In genomic region chrX:51035678-51036209, GRCm38 (mm10) we compare ENCODE assay signal across 11 mouse cellular contexts. TPM values are rescaled to one million over a fixed set of nuclear protein-coding genes. Genes with fewer than 3 reads are reported as not detected.
DNase-seq lines count a peak whose midpoint lies in the region; ATAC-seq and TF ChIP-seq lines count a peak whose summit lies in the region.
"Had no signal": no experiment of that assay in that cellular context is flagged by ENCODE, and none has a peak within 500 bp of the region (broad histone marks: within the 10 kb centered on the region; RNA-seq: fewer than 3 reads in every experiment).

No protein-coding gene starts in this region.

- H3K79me2 ChIP-seq in myocyte (ENCODE audit: control insufficient read depth, insufficient read depth) = no peaks in the 10 kb centered on the region

- intact Hi-C loops in left cerebral cortex, postnatal 25 days (cut with DNase I) = no loop called here
- intact Hi-C loops in heart, postnatal 10 days (cut with DNase I) = no loop called here

- 25% methylated on average over 7 of the region's 7 CpGs for WGBS in kidney, postnatal 0 days

- no peaks in the 10 kb centered on the region for H3K36me3 ChIP-seq in kidney, postnatal 0 days (ENCODE audit: insufficient read depth, low read length)
- no peaks in the 10 kb centered on the region for H3K36me3 ChIP-seq in myocyte (ENCODE audit: control insufficient read depth, insufficient read depth)
- H3K36me3 ChIP-seq: intestine, embryonic 15.5 days; liver, embryonic 13.5 days had no signal

- no peak overlapping the region for H3K4me3 ChIP-seq in kidney, postnatal 0 days (replicated peaks; ENCODE audit: low read depth, low read length)
- no peak overlapping the region for H3K4me3 ChIP-seq in embryonic fibroblast, embryonic 13.5 days (ENCODE audit: insufficient read depth, low read length)
- no peak overlapping the region for H3K4me3 ChIP-seq in myocyte
- H3K4me3 ChIP-seq: intestine, embryonic 15.5 days; liver, embryonic 13.5 days had no signal

- no peak overlapping the region for H3K9ac ChIP-seq in kidney, postnatal 0 days (ENCODE audit: low read depth, low read length)
- H3K9ac ChIP-seq: intestine, embryonic 15.5 days; liver, embryonic 13.5 days had no signal

- no peak for TF ChIP-seq POLR2A in embryonic fibroblast, embryonic 13.5 days (IDR thresholded peaks at IDR 0.05; ENCODE audit: low read depth, low read length)
- TF ChIP-seq POLR2A in myocyte (IDR thresholded peaks at IDR 0.05; ENCODE audit: insufficient read length, low read depth) = no peak

- H3ac ChIP-seq in myocyte (ENCODE audit: control insufficient read depth, insufficient read length) = no peak overlapping the region

- H3K27me3 ChIP-seq in kidney, postnatal 0 days (ENCODE audit: insufficient read depth, low read length) = no peaks in the 10 kb centered on the region
- H3K27me3 ChIP-seq in myocyte (ENCODE audit: control insufficient read depth, insufficient read depth, insufficient read length) = no peaks in the 10 kb centered on the region
- H3K27me3 ChIP-seq: intestine, embryonic 15.5 days; liver, embryonic 13.5 days had no signal

- ATAC-seq in kidney, postnatal 0 days (replicated peaks; ENCODE audit: low FRiP score, low read depth) = no peak
- ATAC-seq: intestine, embryonic 15.5 days had no signal

- TF ChIP-seq CTCF in kidney, postnatal 0 days (IDR thresholded peaks at IDR 0.05; ENCODE audit: low read depth) = no peak
- TF ChIP-seq CTCF in embryonic fibroblast, embryonic 13.5 days (IDR thresholded peaks at IDR 0.05; ENCODE audit: borderline replicate concordance, insufficient read depth, low read length) = no peak

- H3K4me2 ChIP-seq in kidney, postnatal 0 days (ENCODE audit: low read length) = no peak overlapping the region
- H3K4me2 ChIP-seq in myocyte (ENCODE audit: low read depth) = peak overlapping the region; percentile 48
- H3K4me2 ChIP-seq: intestine, embryonic 15.5 days; liver, embryonic 13.5 days had no signal

- H3K9me3 ChIP-seq in kidney, postnatal 0 days (replicated peaks; ENCODE audit: low read length) = no peaks in the 10 kb centered on the region
- H3K9me3 ChIP-seq: intestine, embryonic 15.5 days; liver, embryonic 13.5 days had no signal

- no peaks in the 10 kb centered on the region for H3K4me1 ChIP-seq in kidney, postnatal 0 days (replicated peaks; ENCODE audit: insufficient read depth, low read length)
- no peaks in the 10 kb centered on the region for H3K4me1 ChIP-seq in embryonic fibroblast, embryonic 13.5 days (ENCODE audit: control insufficient read depth, insufficient read depth, low read length)
- H3K4me1 ChIP-seq: intestine, embryonic 15.5 days; liver, embryonic 13.5 days had no signal

- no peak overlapping the region for H3K27ac ChIP-seq in kidney, postnatal 0 days
- H3K27ac ChIP-seq in embryonic fibroblast, embryonic 13.5 days (ENCODE audit: insufficient read depth, low read length) = peak overlapping the region; percentile 52
- H3K27ac ChIP-seq: intestine, embryonic 15.5 days; liver, embryonic 13.5 days had no signal

- peak; percentile 54 for DNase-seq in kidney, postnatal 0 days (ENCODE audit: low spot score)
- DNase-seq in kidney, postnatal 25 days = no peak
- DNase-seq in embryo, embryonic 10 days (ENCODE audit: low spot score) = peak; percentile 47
- no peak for DNase-seq in thymus, postnatal 0 days (ENCODE audit: low spot score)
- no peak for DNase-seq in left cerebral cortex, postnatal 25 days (ENCODE audit: low spot score in 2 of 2)
- DNase-seq in heart, postnatal 10 days = no peak
- DNase-seq: cerebellum, postnatal 36 days; liver, embryonic 13.5 days had no signal

TF ChIP-seq in myocyte, 11 proteins besides CTCF, POLR2A, EP300 and RAD21:
- no peak for TF ChIP-seq MAX (IDR thresholded peaks at IDR 0.05; ENCODE audit: low read depth)
- TF ChIP-seq POLR2AphosphoS2 (IDR thresholded peaks at IDR 0.05; ENCODE audit: insufficient read length, low read depth) = no peak
- no peak for TF ChIP-seq TCF3 (IDR thresholded peaks at IDR 0.05; ENCODE audit: insufficient read length, low read depth)
- TF ChIP-seq MYOG (IDR thresholded peaks at IDR 0.05; ENCODE audit: control insufficient read depth in 1 of 3, insufficient read depth in 1 of 3, insufficient read length in 2 of 3, low read depth in 2 of 3) = no peak
- no peak for TF ChIP-seq REST (IDR thresholded peaks at IDR 0.05; ENCODE audit: insufficient read depth, insufficient read length)
- TF ChIP-seq USF1 (IDR thresholded peaks at IDR 0.05; ENCODE audit: low read depth) = no peak
- no peak for TF ChIP-seq SRF (IDR thresholded peaks at IDR 0.05; ENCODE audit: control insufficient read depth, insufficient read length, low read depth)
- TF ChIP-seq E2F4 (IDR thresholded peaks at IDR 0.05; ENCODE audit: insufficient read depth) = no peak
- TF ChIP-seq TCF12 (IDR thresholded peaks at IDR 0.05; ENCODE audit: insufficient read depth, poor library complexity, severe bottlenecking) = no peak
- no peak for TF ChIP-seq CEBPB (IDR thresholded peaks at IDR 0.05; ENCODE audit: insufficient read depth, poor library complexity, severe bottlenecking)
- no peak for TF ChIP-seq MYOD1 (IDR thresholded peaks at IDR 0.05; ENCODE audit: control insufficient read depth in 1 of 3, insufficient read length in 2 of 3, low read depth in 2 of 3)
TF ChIP-seq in myocyte: peak in this region for 0.

RNA-seq across cellular contexts. Expression of gene Rap2c, which starts 17.9 kb away (rescaled TPM):
- polyA plus RNA-seq in kidney, postnatal 0 days (2015; fragmentation: Nextera tagmentation; extraction: Ambion mirVana) = 13.0 and 13.3 TPM in 2 replicates
- polyA plus RNA-seq in embryonic fibroblast, embryonic 13.5 days (2011; ENCODE audit: insufficient read length, low read depth, missing spikeins) = 46.9 and 50.2 TPM in 2 replicates
- 8.3 TPM for polyA plus RNA-seq in myocyte (2012; fragmentation: generic; extraction: Trizol)
- 38.3 and 40.4 TPM in 2 replicates for polyA plus RNA-seq in thymus, postnatal 0 days (2015; fragmentation: Nextera tagmentation; extraction: Ambion mirVana)
- total RNA-seq in left cerebral cortex, postnatal 25 days (2021) = 10 to 100 TPM; 26.1 to 27.8 TPM
- 10 to 100 TPM; 31.4 to 32.6 TPM for total RNA-seq in heart, postnatal 10 days (2021)

Comparison
In these comparisons a context has a peak if more than half of its experiments do, and no peak if none do; other contexts are left out.
1. DNase-seq: peak in kidney, postnatal 0 days (single experiment) and embryo, embryonic 10 days (single experiment); none in kidney, postnatal 25 days (0 of 2), thymus, postnatal 0 days (single experiment), left cerebral cortex, postnatal 25 days (0 of 2) and heart, postnatal 10 days (0 of 2).